Mouse (Mus musculus): ENCODE data around the gene Olfr815. TPM values are rescaled to one million over a fixed set of nuclear protein-coding genes. Genes with fewer than 3 reads are reported as not detected.

Gene Olfr815
- not detected in 2 replicates for polyA plus RNA-seq (2015; fragmentation: Nextera tagmentation; extraction: Ambion mirVana)

GRCm38 (mm10) chr10:129905767-129906166, at the start of gene Olfr815:
Gene Olfr815 (minus strand): TSS chr10:129905867.

DNA sequence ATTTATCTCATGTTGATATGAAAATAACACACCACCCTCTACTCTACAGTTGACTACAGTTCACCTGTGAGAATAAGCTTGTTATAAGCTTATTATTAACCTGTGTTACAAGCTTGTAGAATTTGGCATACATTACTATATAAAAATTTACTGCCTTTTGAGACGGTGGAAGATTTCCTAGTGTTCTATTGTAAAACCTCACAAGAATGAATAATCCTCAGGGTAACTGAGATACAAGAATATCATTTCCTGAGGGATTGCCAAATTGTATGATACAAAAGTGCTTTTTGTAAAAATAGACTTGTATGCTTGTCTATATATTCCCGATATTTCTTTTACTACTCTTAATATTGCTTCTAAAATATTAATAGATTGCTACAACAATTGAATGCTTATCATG, 43.3 kb upstream of the Olfr815 start, which contains the start of gene Olfr818:
TSS of gene Olfr818 (minus strand) at position 101 of the 400 bp plus-strand sequence.

GRCm38 (mm10) chr10:129915497-129915896, 9.8 kb upstream of the Olfr815 start, which contains the start of gene Olfr816:
Gene Olfr816 (minus strand): TSS chr10:129915597.

GRCm38 (mm10) chr10:129879751-129880150, 25.9 kb downstream of the Olfr815 start, which contains the start of gene Olfr814:
Gene Olfr814 (minus strand): TSS chr10:129879851.

GRCm38 (mm10) chr10:129855067-129855466, 50.6 kb downstream of the Olfr815 start, which contains the start of gene Olfr813:
Gene Olfr813 (plus strand): TSS chr10:129855367.

Other genes starting within 250 kb of the Olfr815 start
- not detected in 2 replicates for gene Olfr800, start 248.2 kb downstream of the Olfr815 start, polyA plus RNA-seq (2015; fragmentation: Nextera tagmentation; extraction: Ambion mirVana)
- not detected in 2 replicates for gene Olfr801, start 232.0 kb downstream of the Olfr815 start, polyA plus RNA-seq (2015; fragmentation: Nextera tagmentation; extraction: Ambion mirVana)
- gene Olfr802, start 217.7 kb downstream of the Olfr815 start, polyA plus RNA-seq (2015; fragmentation: Nextera tagmentation; extraction: Ambion mirVana), result not detected in 2 replicates
- gene Olfr803, start 211.6 kb downstream of the Olfr815 start, polyA plus RNA-seq (2015; fragmentation: Nextera tagmentation; extraction: Ambion mirVana), result not detected in 2 replicates
- not detected in 2 replicates for gene Olfr804, start 202.7 kb downstream of the Olfr815 start, polyA plus RNA-seq (2015; fragmentation: Nextera tagmentation; extraction: Ambion mirVana)
- gene Olfr805, start 176.5 kb downstream of the Olfr815 start, polyA plus RNA-seq (2015; fragmentation: Nextera tagmentation; extraction: Ambion mirVana), result not detected in 2 replicates
- gene Olfr806, start 163.9 kb downstream of the Olfr815 start, polyA plus RNA-seq (2015; fragmentation: Nextera tagmentation; extraction: Ambion mirVana), result not detected in 2 replicates
- not detected in 2 replicates for gene Olfr807, start 148.1 kb downstream of the Olfr815 start, polyA plus RNA-seq (2015; fragmentation: Nextera tagmentation; extraction: Ambion mirVana)
- gene Olfr808, start 140.4 kb downstream of the Olfr815 start, polyA plus RNA-seq (2015; fragmentation: Nextera tagmentation; extraction: Ambion mirVana), result not detected in 2 replicates
- not detected in 2 replicates for gene Olfr809, start 131.2 kb downstream of the Olfr815 start, polyA plus RNA-seq (2015; fragmentation: Nextera tagmentation; extraction: Ambion mirVana)
- gene Olfr810, start 111.0 kb downstream of the Olfr815 start, polyA plus RNA-seq (2015; fragmentation: Nextera tagmentation; extraction: Ambion mirVana), result not detected in 2 replicates
- not detected in 2 replicates for gene Olfr811, start 101.5 kb downstream of the Olfr815 start, polyA plus RNA-seq (2015; fragmentation: Nextera tagmentation; extraction: Ambion mirVana)
- not detected in 2 replicates for gene Olfr812, start 59.8 kb downstream of the Olfr815 start, polyA plus RNA-seq (2015; fragmentation: Nextera tagmentation; extraction: Ambion mirVana)
- not detected in 2 replicates for gene Olfr813, start 50.5 kb downstream of the Olfr815 start, polyA plus RNA-seq (2015; fragmentation: Nextera tagmentation; extraction: Ambion mirVana)
- gene Olfr814, start 26.0 kb downstream of the Olfr815 start, polyA plus RNA-seq (2015; fragmentation: Nextera tagmentation; extraction: Ambion mirVana), result not detected in 2 replicates
- not detected in 2 replicates for gene Olfr816, start 9.7 kb upstream of the Olfr815 start, polyA plus RNA-seq (2015; fragmentation: Nextera tagmentation; extraction: Ambion mirVana)
- gene Olfr818, start 43.2 kb upstream of the Olfr815 start, polyA plus RNA-seq (2015; fragmentation: Nextera tagmentation; extraction: Ambion mirVana), result not detected in 2 replicates
- gene Olfr819, start 61.4 kb upstream of the Olfr815 start, polyA plus RNA-seq (2015; fragmentation: Nextera tagmentation; extraction: Ambion mirVana), result not detected in 2 replicates
- gene Olfr247, start 70.3 kb upstream of the Olfr815 start, polyA plus RNA-seq (2015; fragmentation: Nextera tagmentation; extraction: Ambion mirVana), result not detected in 2 replicates
- not detected in 2 replicates for gene Gm10310, start 79.2 kb upstream of the Olfr815 start, polyA plus RNA-seq (2015; fragmentation: Nextera tagmentation; extraction: Ambion mirVana)
- not detected in 2 replicates for gene Olfr820, start 106.8 kb upstream of the Olfr815 start, polyA plus RNA-seq (2015; fragmentation: Nextera tagmentation; extraction: Ambion mirVana)
- gene Olfr821, start 124.5 kb upstream of the Olfr815 start, polyA plus RNA-seq (2015; fragmentation: Nextera tagmentation; extraction: Ambion mirVana), result not detected in 2 replicates
- gene Olfr822, start 165.3 kb upstream of the Olfr815 start, polyA plus RNA-seq (2015; fragmentation: Nextera tagmentation; extraction: Ambion mirVana), result not detected in 2 replicates
- not detected in 2 replicates for gene Olfr823, start 209.5 kb upstream of the Olfr815 start, polyA plus RNA-seq (2015; fragmentation: Nextera tagmentation; extraction: Ambion mirVana)
- gene Olfr824, start 224.1 kb upstream of the Olfr815 start, polyA plus RNA-seq (2015; fragmentation: Nextera tagmentation; extraction: Ambion mirVana), result not detected in 2 replicates